26 mouse cellular contexts compared by ENCODE assay signal in the genomic region with DNA sequence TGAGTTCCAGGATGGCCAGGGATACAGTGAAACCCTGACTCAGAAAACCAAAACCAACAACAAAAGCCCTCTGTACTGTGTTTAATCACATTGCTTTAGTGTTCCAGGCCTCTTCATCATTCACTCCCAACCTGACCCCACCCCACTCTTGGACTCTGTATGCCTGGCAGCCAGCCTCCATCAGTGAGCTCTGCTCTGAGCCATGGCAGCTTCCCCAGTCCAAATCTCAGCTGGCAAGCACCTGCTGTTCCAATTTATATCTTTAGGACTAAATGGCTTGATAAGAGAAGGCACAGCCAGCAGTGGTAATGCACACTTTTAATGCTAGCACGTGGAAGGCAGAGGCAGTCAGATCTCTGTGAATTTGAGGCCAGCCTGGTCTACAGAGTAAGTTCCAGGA. TPM values are rescaled to one million over a fixed set of nuclear protein-coding genes. Genes with fewer than 3 reads are reported as not detected.
"Had no signal": no experiment of that assay in that cellular context is flagged by ENCODE, and none has a peak within 500 bp of the region (broad histone marks: within the 10 kb centered on the region; RNA-seq: fewer than 3 reads in every experiment).

No protein-coding gene starts in this region.

- ATAC-seq: hindbrain, postnatal 0 days; intestine, embryonic 16.5 days; liver, embryonic 12.5 days had no signal

- H3K27ac ChIP-seq: heart, embryonic 10.5 days; hindbrain, embryonic 13.5 days; hindbrain, embryonic 15.5 days; hindbrain, postnatal 0 days; layer of hippocampus, adult 2 months; left cerebral cortex, adult 2 months; limb, embryonic 13.5 days; limb, embryonic 15.5 days; liver, embryonic 12.5 days had no signal

- H3K4me3 ChIP-seq: heart, embryonic 10.5 days; heart, embryonic 12.5 days; hindbrain, embryonic 13.5 days; hindbrain, embryonic 15.5 days; layer of hippocampus, adult 2 months; left cerebral cortex, adult 2 months; limb, embryonic 13.5 days; limb, embryonic 15.5 days; liver, embryonic 12.5 days had no signal

- H3K4me1 ChIP-seq: heart, embryonic 10.5 days; heart, embryonic 12.5 days; hindbrain, embryonic 13.5 days; hindbrain, embryonic 15.5 days; limb, embryonic 13.5 days; limb, embryonic 15.5 days had no signal

- H3K36me3 ChIP-seq: heart, embryonic 10.5 days; heart, embryonic 12.5 days; hindbrain, embryonic 13.5 days; hindbrain, embryonic 15.5 days; liver, embryonic 12.5 days had no signal

- H3K4me2 ChIP-seq: heart, embryonic 12.5 days; hindbrain, embryonic 13.5 days; hindbrain, embryonic 15.5 days; limb, embryonic 13.5 days; limb, embryonic 15.5 days; liver, embryonic 12.5 days had no signal

- DNase-seq: gastrocnemius, postnatal 14 days; gastrocnemius, postnatal 36 days; heart, postnatal 10 days; kidney, adult 18-20 months; kidney, adult 8-10 months; kidney, postnatal 10 days; kidney, postnatal 25 days; kidney, postnatal 4 days; left cerebral cortex, postnatal 4 days had no signal

- H3K27me3 ChIP-seq: heart, embryonic 12.5 days; hindbrain, embryonic 13.5 days; hindbrain, embryonic 15.5 days; limb, embryonic 13.5 days; limb, embryonic 15.5 days; liver, embryonic 12.5 days had no signal

- H3K9me3 ChIP-seq: heart, embryonic 10.5 days; heart, embryonic 12.5 days; hindbrain, embryonic 13.5 days; hindbrain, embryonic 15.5 days; limb, embryonic 13.5 days; limb, embryonic 15.5 days; liver, embryonic 12.5 days had no signal

- H3K9ac ChIP-seq: heart, embryonic 12.5 days; hindbrain, embryonic 13.5 days; hindbrain, embryonic 15.5 days; limb, embryonic 13.5 days; limb, embryonic 15.5 days; liver, embryonic 12.5 days had no signal

RNA-seq across cellular contexts. Expression of gene Zkscan16, which starts 21.7 kb away (rescaled TPM):
- total RNA-seq: gastrocnemius, adult 18-20 months; gastrocnemius, postnatal 36 days; heart, postnatal 25 days; hematopoietic stem cell, adult 5-6 weeks; liver, adult 2 months had no signal
- polyA plus RNA-seq: heart, embryonic 16.5 days; liver, adult 2 months had no signal

RNA-seq across cellular contexts. Expression of gene Gm20503, which starts 37.9 kb away (rescaled TPM):
- total RNA-seq: gastrocnemius, adult 18-20 months; hematopoietic stem cell, adult 5-6 weeks; hindbrain, postnatal 0 days; liver, adult 2 months had no signal
- polyA plus RNA-seq: gonadal fat pad, adult 2 months; liver, adult 2 months had no signal
